Mouse (Mus musculus): ENCODE results near the gene Tgfbr3l. TPM values are rescaled to one million over a fixed set of nuclear protein-coding genes. Genes with fewer than 3 reads are reported as not detected.

The Tgfbr3l gene
- polyA plus RNA-seq (2014; fragmentation: Nextera tagmentation; extraction: Ambion mirVana) = 4.6 and 5.0 TPM in 2 replicates

DNA sequence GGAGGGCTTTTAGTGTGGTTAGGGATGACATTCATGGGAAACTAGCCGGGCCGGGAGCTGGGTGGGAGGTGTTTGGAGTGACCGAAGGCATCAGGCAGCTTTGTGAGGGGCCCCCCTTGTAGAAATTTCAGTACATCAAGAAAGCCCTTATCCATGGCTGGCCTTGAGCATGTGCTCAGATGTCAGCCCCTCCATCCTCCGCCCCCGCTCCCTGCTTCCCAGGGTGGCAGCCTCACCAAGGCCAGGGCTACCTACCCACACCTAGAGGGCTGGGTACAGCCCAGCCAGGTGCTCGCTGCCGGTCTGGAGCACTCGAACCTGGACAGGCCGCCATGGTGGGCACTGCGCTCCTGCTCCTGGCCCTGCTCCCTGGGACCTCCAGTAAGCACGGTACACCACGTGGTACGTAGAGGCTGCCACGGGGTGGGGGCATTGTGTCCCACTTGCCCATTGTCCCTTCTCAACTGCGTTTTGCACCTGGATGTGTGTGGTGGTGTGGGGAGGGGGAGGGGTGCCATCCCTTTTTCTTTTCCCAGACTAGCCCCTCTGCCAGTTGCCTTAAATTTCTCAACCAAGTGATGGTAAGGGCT, at the start of gene Tgfbr3l:
TSS of gene Tgfbr3l (plus strand) at position 264 of the 590 bp plus-strand sequence.
- Histone ChIP-seq H3K4me3 (replicated peaks; ENCODE audit: low read depth, low read length) (no peak within 1 kb of the TSS), H3K27me3 (ENCODE audit: control insufficient read depth, insufficient read depth, low read length) (no peaks in the 10 kb centered on the region), H3K4me2 (ENCODE audit: low read length) (no peak within 1 kb of the TSS), H3K9me3 (ENCODE audit: control insufficient read depth, low read length) (no peaks in the 10 kb centered on the region), H3K27ac (replicated peaks; ENCODE audit: low read depth, low read length) (0 out of 2 replicates have a peak within 1 kb of the TSS, but pooled peaks have one; percentile 8), H3K4me1 (ENCODE audit: control insufficient read depth, insufficient read depth, low read length) (peaks cover 5% of the 10 kb centered on the region), H3K36me3 (ENCODE audit: control insufficient read depth, insufficient read depth, low read length) (peaks cover 62% of the 10 kb centered on the region), H3K9ac (replicated peaks; ENCODE audit: low read length) (no peak within 1 kb of the TSS)
- no peak for ATAC-seq (ENCODE audit: low FRiP score, low TSS enrichment)
- no peak for DNase-seq
- WGBS = 77% methylated on average over 15 of the region's 15 CpGs

DNA sequence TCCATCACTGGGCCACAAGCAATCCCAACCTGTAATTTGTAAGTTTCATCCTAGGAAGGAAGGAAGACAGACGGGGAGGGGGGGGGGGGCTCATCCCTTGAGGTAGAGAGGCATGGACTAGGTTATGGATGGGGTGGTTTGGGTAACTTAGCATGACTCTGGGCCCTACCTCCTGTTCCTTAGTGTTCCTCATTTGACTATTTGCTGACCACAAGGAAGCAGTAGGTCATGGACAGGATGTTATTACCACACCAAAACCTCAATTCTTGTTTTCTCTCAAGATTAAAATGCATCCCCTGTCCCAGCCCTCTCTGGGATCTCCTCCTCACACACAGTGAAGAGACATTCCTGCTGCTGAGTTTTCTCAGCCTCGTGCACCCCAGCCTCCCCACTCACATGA, 46.7 kb upstream of the Tgfbr3l start:
- DNase-seq (no peak), ATAC-seq (ENCODE audit: low FRiP score, low TSS enrichment) (no peak)
- no peak overlapping the region for H3K4me2 ChIP-seq (ENCODE audit: low read length)
- H3K9ac ChIP-seq (replicated peaks; ENCODE audit: low read length) = no peak overlapping the region
- H3K4me3 ChIP-seq (replicated peaks; ENCODE audit: low read depth, low read length) = no peak overlapping the region
- H3K9me3 ChIP-seq (ENCODE audit: control insufficient read depth, low read length) = no peaks in the 10 kb centered on the region
- H3K4me1 ChIP-seq (ENCODE audit: control insufficient read depth, insufficient read depth, low read length) = no peaks in the 10 kb centered on the region
- H3K36me3 ChIP-seq (ENCODE audit: control insufficient read depth, insufficient read depth, low read length) = peaks cover 92% of the 10 kb centered on the region
- no peak overlapping the region for H3K27ac ChIP-seq (replicated peaks; ENCODE audit: low read depth, low read length)
- 63% methylated on average over 2 of the region's 2 CpGs for WGBS
- peaks cover 11% of the 10 kb centered on the region; the same call in 1 of the 2 replicates for H3K27me3 ChIP-seq (ENCODE audit: control insufficient read depth, insufficient read depth, low read length)

DNA sequence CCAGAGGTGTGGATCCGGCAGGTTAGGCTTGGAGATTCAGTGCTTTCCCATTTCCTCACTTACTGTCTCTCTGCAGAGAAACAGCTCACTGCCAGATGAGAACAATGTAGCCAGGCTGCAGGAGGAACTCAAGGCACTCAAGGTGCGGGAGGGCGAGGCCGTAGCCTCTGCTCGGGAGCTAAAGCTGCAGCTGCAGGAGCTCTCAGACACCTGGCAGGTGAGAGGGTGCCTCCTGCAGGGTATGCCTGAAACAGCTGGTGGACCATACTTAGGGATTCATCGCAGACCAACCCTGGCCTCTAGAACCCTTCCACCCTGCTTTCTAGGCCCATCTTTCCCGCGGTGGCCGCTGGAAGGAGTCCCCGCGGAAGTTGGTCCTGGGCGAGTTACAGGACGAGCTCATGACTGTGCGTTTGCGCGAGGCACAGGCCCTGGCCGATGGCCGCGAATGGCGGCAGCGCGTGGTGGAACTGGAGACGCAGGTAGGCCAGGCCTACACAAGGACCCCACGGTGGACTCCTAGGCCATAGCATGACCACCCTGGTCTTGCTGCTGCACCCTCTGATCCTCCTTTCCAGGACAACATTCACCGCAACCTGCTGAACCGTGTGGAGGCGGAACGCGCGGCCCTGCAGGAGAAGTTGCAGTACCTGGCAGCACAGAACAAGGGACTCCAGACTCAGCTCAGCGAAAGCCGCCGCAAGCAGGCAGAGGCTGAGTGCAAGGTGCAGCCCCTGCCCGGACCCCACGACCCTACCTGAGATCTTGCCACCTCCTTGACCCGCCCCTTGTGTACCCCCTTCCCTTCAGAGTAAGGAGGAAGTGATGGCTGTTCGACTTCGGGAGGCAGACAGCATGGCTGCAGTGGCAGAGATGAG, 42.5 kb upstream of the Tgfbr3l start:
- Histone ChIP-seq H3K4me2 (ENCODE audit: low read length) (no peak overlapping the region), H3K27me3 (ENCODE audit: control insufficient read depth, insufficient read depth, low read length) (peaks cover 11% of the 10 kb centered on the region; the same call in 1 of the 2 replicates), H3K4me3 (replicated peaks; ENCODE audit: low read depth, low read length) (no peak overlapping the region), H3K9ac (replicated peaks; ENCODE audit: low read length) (peak overlapping the region; percentile 23; the same call in 1 of the 2 replicates), H3K27ac (replicated peaks; ENCODE audit: low read depth, low read length) (no peak overlapping the region), H3K9me3 (ENCODE audit: control insufficient read depth, low read length) (no peaks in the 10 kb centered on the region), H3K4me1 (ENCODE audit: control insufficient read depth, insufficient read depth, low read length) (no peaks in the 10 kb centered on the region; the same call in 1 of the 2 replicates), H3K36me3 (ENCODE audit: control insufficient read depth, insufficient read depth, low read length) (peaks cover 93% of the 10 kb centered on the region)
- no peak for DNase-seq
- WGBS = 19% methylated on average over 38 of the region's 38 CpGs
- ATAC-seq (ENCODE audit: low FRiP score, low TSS enrichment) = no peak

DNA sequence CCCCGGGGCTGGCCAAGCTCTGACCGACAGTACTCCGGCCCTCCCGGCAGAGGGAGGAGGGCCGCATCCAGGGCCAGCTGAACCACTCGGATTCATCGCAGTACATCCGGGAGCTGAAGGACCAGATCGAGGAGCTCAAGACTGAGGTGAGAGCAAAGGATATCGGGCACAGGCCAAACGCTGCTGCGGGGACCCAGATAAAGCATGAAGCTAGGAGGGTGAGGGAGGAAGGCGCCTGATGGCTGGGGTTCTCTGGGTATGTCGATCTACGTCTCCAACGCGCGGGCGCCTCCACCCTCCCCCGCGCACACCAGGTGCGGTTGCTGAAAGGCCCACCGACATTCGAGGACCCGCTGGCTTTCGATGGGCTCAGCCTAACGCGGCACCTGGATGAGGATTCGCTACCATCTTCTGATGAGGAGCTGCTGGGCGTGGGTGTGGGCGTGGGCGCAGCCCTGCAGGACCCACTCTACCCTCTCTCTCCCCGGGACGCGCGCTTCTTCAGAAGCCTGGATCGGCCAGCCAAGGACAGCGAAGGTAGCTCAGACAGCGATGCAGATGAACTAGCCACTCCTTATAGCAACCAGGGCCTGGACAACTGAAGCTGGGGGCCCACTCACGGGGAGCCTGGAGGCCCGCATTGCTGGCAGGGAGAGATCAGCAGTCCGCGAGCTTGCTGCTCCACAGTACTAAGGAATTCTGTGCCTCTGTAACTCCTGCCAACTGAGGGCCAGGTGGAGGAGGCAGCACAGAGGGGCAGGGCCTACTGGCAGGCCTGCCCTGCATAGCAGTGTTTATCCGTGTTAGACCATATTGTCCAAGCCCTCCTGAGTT, 41.6 kb upstream of the Tgfbr3l start:
- H3K27ac ChIP-seq (replicated peaks; ENCODE audit: low read depth, low read length) = no peak overlapping the region
- H3K4me3 ChIP-seq (replicated peaks; ENCODE audit: low read depth, low read length) = no peak overlapping the region
- peak overlapping the region; percentile 23; the same call in 1 of the 2 replicates for H3K9ac ChIP-seq (replicated peaks; ENCODE audit: low read length)
- ATAC-seq (ENCODE audit: low FRiP score, low TSS enrichment) = no peak
- H3K36me3 ChIP-seq (ENCODE audit: control insufficient read depth, insufficient read depth, low read length) = peaks cover 95% of the 10 kb centered on the region
- H3K4me2 ChIP-seq (ENCODE audit: low read length) = peak overlapping the region; percentile 3; the same call in 1 of the 2 replicates
- WGBS = 10% methylated on average over 44 of the region's 44 CpGs
- H3K9me3 ChIP-seq (ENCODE audit: control insufficient read depth, low read length) = no peaks in the 10 kb centered on the region
- H3K4me1 ChIP-seq (ENCODE audit: control insufficient read depth, insufficient read depth, low read length) = no peaks in the 10 kb centered on the region; the same call in 1 of the 2 replicates
- DNase-seq = peak; percentile 34
- peaks cover 11% of the 10 kb centered on the region; the same call in 1 of the 2 replicates for H3K27me3 ChIP-seq (ENCODE audit: control insufficient read depth, insufficient read depth, low read length)

DNA sequence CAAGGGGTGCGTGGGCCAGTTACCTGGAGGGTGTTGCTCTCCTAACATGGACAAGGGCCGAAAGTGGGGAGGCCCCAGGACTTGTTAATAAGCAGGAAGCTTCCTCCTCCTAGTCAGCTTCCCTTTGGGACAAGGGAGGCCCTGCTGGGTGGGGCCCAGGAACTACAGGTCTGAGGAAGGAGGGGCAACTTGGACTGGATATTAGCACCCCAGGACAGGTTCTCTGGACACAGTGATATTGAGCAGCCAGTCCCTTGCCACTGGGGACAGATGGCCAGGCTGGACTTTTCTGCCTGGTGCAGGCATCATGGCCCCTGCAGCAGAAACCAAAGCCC, 41.0 kb upstream of the Tgfbr3l start:
- Histone ChIP-seq H3K27ac (replicated peaks; ENCODE audit: low read depth, low read length) (no peak overlapping the region), H3K4me1 (ENCODE audit: control insufficient read depth, insufficient read depth, low read length) (no peaks in the 10 kb centered on the region; the same call in 1 of the 2 replicates), H3K9ac (replicated peaks; ENCODE audit: low read length) (no peak overlapping the region; the same call in 1 of the 2 replicates), H3K4me3 (replicated peaks; ENCODE audit: low read depth, low read length) (no peak overlapping the region), H3K9me3 (ENCODE audit: control insufficient read depth, low read length) (no peaks in the 10 kb centered on the region), H3K4me2 (ENCODE audit: low read length) (no peak overlapping the region), H3K27me3 (ENCODE audit: control insufficient read depth, insufficient read depth, low read length) (peaks cover 11% of the 10 kb centered on the region; the same call in 1 of the 2 replicates), H3K36me3 (ENCODE audit: control insufficient read depth, insufficient read depth, low read length) (peaks cover 90% of the 10 kb centered on the region)
- no peak for ATAC-seq (ENCODE audit: low FRiP score, low TSS enrichment)
- DNase-seq = no peak
- WGBS = 46% methylated on average over 2 of the region's 2 CpGs

DNA sequence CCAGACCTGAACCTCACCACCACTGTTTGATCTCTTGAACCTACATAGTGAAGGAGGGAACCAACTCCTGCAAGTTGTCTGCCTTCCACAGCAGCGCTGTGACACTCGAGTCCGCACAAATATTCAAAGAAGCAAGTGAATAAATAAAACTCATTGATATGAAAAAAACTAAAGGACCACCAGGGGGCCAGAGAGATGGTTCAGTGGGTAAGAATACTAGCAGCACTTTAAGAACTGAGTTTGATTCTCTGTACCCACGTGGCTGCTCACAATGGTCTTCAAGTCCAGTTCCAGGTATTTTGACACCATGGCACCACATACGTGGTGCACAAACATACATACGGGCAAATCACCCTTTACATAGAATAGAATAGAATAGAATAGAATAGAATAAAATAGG, 36.9 kb upstream of the Tgfbr3l start:
- H3K9ac ChIP-seq (replicated peaks; ENCODE audit: low read length) = no peak overlapping the region
- 70% methylated on average over 6 of the region's 6 CpGs for WGBS
- peak overlapping the region; percentile 17 for H3K4me2 ChIP-seq (ENCODE audit: low read length)
- peaks cover 35% of the 10 kb centered on the region for H3K4me1 ChIP-seq (ENCODE audit: control insufficient read depth, insufficient read depth, low read length)
- ATAC-seq (ENCODE audit: low FRiP score, low TSS enrichment) (no peak), DNase-seq (no peak)
- H3K36me3 ChIP-seq (ENCODE audit: control insufficient read depth, insufficient read depth, low read length) = peaks cover 63% of the 10 kb centered on the region
- no peak overlapping the region for H3K27ac ChIP-seq (replicated peaks; ENCODE audit: low read depth, low read length)
- no peaks in the 10 kb centered on the region for H3K9me3 ChIP-seq (ENCODE audit: control insufficient read depth, low read length)
- H3K4me3 ChIP-seq (replicated peaks; ENCODE audit: low read depth, low read length) = no peak overlapping the region
- no peaks in the 10 kb centered on the region for H3K27me3 ChIP-seq (ENCODE audit: control insufficient read depth, insufficient read depth, low read length)

DNA sequence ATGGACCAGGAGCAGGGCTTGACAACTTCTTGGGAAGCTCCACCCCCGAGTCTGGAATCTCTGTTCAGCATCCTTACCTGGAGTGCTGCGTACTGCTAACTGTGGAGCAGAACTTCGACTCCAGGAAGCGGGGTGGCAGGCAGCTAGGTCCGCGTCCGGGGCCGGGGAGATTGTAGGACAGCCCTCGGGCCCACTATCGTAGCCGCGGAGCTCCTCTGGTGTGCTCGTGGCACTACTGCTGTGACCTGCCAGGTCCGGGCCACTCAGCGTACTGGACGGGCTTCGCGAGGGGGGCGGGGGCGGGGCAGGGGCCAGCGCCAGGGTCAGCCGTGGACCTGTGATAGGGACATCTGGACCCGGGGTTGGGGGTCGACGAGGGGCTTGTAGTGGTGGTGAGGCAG, 35.2 kb upstream of the Tgfbr3l start:
- peak overlapping the region; percentile 46 for H3K4me3 ChIP-seq (replicated peaks; ENCODE audit: low read depth, low read length)
- peak overlapping the region; percentile 66 for H3K9ac ChIP-seq (replicated peaks; ENCODE audit: low read length)
- DNase-seq = peak; percentile 55
- H3K36me3 ChIP-seq (ENCODE audit: control insufficient read depth, insufficient read depth, low read length) = peaks cover 46% of the 10 kb centered on the region
- no peaks in the 10 kb centered on the region for H3K9me3 ChIP-seq (ENCODE audit: control insufficient read depth, low read length)
- H3K4me1 ChIP-seq (ENCODE audit: control insufficient read depth, insufficient read depth, low read length) = peaks cover 39% of the 10 kb centered on the region
- no peaks in the 10 kb centered on the region for H3K27me3 ChIP-seq (ENCODE audit: control insufficient read depth, insufficient read depth, low read length)
- H3K4me2 ChIP-seq (ENCODE audit: low read length) = peak overlapping the region; percentile 96
- WGBS = 4% methylated on average over 25 of the region's 25 CpGs
- no peak for ATAC-seq (ENCODE audit: low FRiP score, low TSS enrichment)
- H3K27ac ChIP-seq (replicated peaks; ENCODE audit: low read depth, low read length) = peak overlapping the region; percentile 55

Data from midbrain, embryonic 14.5 days (tissue).